Mouse (Mus musculus) testis, adult 2 months (tissue): ENCODE results near the gene Bbs12. TPM values are rescaled to one million over a fixed set of nuclear protein-coding genes. Genes with fewer than 3 reads are reported as not detected.

Experiments used
- H3K27ac ChIP-seq: fragments of 200-500 bp; 2 replicates; pipeline ENCODE4 v1.5.1; 2012; ENCODE audit warnings: low read depth, low read length; ENCODE audit not compliant: control insufficient read depth, insufficient read depth
- H3K27me3 ChIP-seq: fragments of 200-500 bp; 2 replicates; pipeline ENCODE4 v1.6.1; 2012; ENCODE audit warnings: mild to moderate bottlenecking, low read length, moderate library complexity; ENCODE audit not compliant: control insufficient read depth, insufficient read depth
- H3K36me3 ChIP-seq: fragments of 200-500 bp; 2 replicates; pipeline ENCODE4 v1.6.1; 2012; ENCODE audit warnings: mild to moderate bottlenecking, low read length; ENCODE audit not compliant: control insufficient read depth, insufficient read depth
- H3K4me1 ChIP-seq: fragments of 200-500 bp; 2 replicates; pipeline ENCODE4 v1.6.1; 2012; ENCODE audit warnings: low read length; ENCODE audit not compliant: control insufficient read depth, insufficient read depth
- H3K4me3 ChIP-seq: fragments of 200-500 bp; 2 replicates; pipeline ENCODE4 v1.5.1; 2012; ENCODE audit warnings: low read depth, mild to moderate bottlenecking, low read length, moderate library complexity, mixed read lengths; ENCODE audit not compliant: control insufficient read depth
- CTCF ChIP-seq: fragments of 200-500 bp; IDR thresholded peaks from 2 replicates; pipeline ENCODE4 v1.5.1; 2012; ENCODE audit warnings: low read depth, mild to moderate bottlenecking, inconsistent platforms, low read length, moderate library complexity; ENCODE audit not compliant: control insufficient read depth, insufficient read depth, insufficient replicate concordance
- POLR2A ChIP-seq: fragments of 200-500 bp; IDR thresholded peaks from 2 replicates; pipeline ENCODE4 v1.6.1; 2012; ENCODE audit warnings: low read depth, mild to moderate bottlenecking, inconsistent platforms, low read length, moderate library complexity; ENCODE audit not compliant: control insufficient read depth
- polyA plus RNA-seq: library from polyadenylated mRNA; depleted of rRNA; stranded (reverse); fragments of >200 nt; gene quantifications from 2 replicates; pipeline ENCODE4 v1.2.3, GENCODE M21; 2012

The Bbs12 gene
- polyA plus RNA-seq, 1 experiment: 2.4 TPM

DNA sequence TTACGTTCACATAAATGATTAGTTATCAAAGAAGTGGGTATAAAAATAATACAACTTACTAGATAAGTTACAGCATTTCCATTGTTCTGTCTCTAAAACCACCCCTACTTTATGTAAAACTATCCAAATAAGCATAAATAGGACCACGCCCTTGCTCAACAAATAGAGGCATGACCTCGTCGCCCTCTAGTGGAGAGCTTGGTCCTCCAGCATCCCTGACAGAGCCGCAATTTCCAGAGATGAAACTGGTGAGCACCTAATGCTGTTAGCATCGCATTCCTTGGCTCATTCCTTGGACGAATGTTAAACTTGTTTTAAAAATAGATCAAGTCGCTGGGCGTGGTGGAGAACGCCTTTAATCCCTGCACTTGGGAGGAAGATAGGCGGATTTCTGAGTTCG is 9.7 kb upstream of the Bbs12 start:
- no peak overlapping the region for H3K4me3 ChIP-seq
- TF ChIP-seq POLR2A (no peak), CTCF (peak; percentile 59; the same call in 1 of the 2 replicates)
- no peaks in the 10 kb centered on the region; the same call in 1 of the 2 replicates for H3K36me3 ChIP-seq
- no peaks in the 10 kb centered on the region for H3K4me1 ChIP-seq
- no peaks in the 10 kb centered on the region for H3K27me3 ChIP-seq
- no peak overlapping the region for H3K27ac ChIP-seq

DNA sequence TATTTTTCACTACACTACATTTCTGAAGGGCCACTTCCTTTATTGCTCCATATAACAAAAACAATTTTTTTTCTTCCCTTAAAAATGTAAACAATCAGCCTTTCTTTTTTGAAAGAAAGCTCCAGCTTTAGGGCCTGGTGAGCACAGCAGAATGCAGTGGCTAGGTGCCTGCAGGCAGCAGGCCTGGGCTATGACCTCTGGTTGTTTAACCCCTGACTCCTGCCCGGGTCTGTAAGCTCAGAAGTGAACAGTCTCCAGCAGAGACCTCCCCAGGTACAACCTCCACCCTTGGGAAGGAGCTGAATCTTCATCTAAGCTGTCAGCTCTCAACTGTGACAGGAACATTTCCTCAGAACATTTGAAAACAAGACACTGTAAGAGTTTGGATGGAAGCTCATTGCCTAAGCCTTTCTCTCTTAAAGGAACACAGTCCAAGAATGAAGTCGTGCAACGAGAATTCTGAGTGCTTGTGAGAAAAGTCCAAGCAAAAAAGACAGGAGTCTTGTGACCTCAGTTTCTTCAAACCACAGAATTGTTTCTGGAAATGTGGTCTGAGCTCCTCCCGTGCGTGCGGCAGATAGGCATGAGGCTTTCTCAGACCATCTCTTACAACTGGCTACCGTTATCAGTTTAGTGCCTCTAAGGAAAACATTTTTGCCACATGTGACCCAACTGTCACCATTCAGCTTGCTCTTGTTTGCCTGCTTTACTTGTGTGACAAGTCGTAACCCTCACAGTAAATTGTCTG is 8.8 kb upstream of the Bbs12 start:
- H3K4me1 ChIP-seq: no peaks in the 10 kb centered on the region
- no peaks in the 10 kb centered on the region; the same call in 1 of the 2 replicates for H3K36me3 ChIP-seq
- H3K27ac ChIP-seq: no peak overlapping the region
- TF ChIP-seq POLR2A (no peak), CTCF (no peak)
- no peak overlapping the region for H3K4me3 ChIP-seq
- H3K27me3 ChIP-seq: no peaks in the 10 kb centered on the region

DNA sequence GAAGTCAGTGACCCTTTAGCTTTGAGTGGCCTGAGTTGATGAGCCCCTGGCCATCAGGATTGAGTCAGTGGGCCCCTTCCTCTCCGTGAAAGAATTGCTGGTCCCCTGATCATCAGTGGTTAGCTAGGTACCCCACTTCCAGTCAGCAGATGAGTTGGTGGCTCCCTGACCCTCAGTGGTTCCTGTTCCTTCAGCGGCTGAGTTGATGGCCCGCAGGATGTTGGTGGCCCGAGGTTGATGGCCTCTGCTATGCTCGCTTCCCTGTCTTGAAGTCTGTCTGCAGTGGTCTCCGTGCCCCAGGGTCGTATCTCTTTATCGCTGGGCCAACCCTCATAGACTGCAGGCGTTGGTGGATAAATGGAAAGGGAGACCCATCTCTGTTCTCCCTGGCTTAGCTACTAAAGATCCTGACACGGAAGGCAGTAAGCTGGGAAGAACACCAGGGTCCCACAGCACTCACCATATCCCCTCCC is 421 bp upstream of the Bbs12 start:
- H3K27ac ChIP-seq: peak overlapping the region; percentile 56
- H3K36me3 ChIP-seq: no peaks in the 10 kb centered on the region
- no peaks in the 10 kb centered on the region for H3K27me3 ChIP-seq
- no peak for TF ChIP-seq POLR2A
- no peak for TF ChIP-seq CTCF
- H3K4me3 ChIP-seq: peak overlapping the region; percentile 83
- peaks cover 2% of the 10 kb centered on the region; the same call in 1 of the 2 replicates for H3K4me1 ChIP-seq

DNA sequence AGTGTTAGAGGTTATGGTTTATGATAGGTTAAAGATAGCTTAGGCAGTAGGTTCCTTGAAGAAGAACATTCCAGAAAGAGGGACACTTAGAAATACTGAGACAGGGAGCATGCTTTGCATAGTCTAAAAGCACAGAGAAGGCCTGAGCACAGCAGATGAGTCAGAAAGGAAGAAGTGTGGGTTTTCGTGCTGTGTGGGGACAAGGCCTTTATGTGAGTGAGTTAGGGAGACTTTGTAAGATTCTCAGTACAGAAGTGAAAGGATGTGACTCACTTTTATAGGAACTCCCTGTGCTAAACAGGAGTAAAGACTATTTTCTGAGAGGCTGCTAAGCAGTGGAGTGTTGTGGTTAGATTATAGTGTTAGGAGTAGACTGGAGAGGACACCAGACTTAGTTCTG is 1.0 kb downstream of the Bbs12 start:
- TF ChIP-seq CTCF: no peak
- TF ChIP-seq POLR2A: no peak
- Histone ChIP-seq H3K27ac (no peak overlapping the region), H3K27me3 (no peaks in the 10 kb centered on the region), H3K4me3 (no peak overlapping the region), H3K4me1 (peaks cover 2% of the 10 kb centered on the region; the same call in 1 of the 2 replicates), H3K36me3 (no peaks in the 10 kb centered on the region)

DNA sequence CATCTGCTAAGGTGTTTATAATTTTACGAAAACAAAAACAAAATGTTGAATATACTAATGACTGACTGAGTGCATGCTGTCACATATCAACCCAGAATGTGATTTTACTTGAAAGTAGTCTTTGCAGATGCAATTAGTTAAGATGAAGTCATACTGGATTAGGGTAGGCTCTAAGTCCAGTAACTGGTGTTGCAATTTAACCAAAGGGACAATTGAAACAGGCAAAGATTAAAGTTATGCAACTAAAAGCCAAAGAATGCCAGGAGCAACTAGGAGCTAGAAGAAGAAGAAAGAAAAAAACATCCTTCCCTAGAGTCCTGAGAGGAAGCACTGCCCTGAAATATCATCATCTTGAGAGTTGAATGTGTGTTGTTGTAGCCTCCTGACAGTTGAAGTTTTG is 3.9 kb downstream of the Bbs12 start:
- no peak overlapping the region for H3K4me3 ChIP-seq
- no peaks in the 10 kb centered on the region for H3K36me3 ChIP-seq
- H3K27ac ChIP-seq: no peak overlapping the region
- no peaks in the 10 kb centered on the region for H3K27me3 ChIP-seq
- TF ChIP-seq POLR2A (no peak), CTCF (no peak)
- peaks cover 2% of the 10 kb centered on the region; the same call in 1 of the 2 replicates for H3K4me1 ChIP-seq

DNA sequence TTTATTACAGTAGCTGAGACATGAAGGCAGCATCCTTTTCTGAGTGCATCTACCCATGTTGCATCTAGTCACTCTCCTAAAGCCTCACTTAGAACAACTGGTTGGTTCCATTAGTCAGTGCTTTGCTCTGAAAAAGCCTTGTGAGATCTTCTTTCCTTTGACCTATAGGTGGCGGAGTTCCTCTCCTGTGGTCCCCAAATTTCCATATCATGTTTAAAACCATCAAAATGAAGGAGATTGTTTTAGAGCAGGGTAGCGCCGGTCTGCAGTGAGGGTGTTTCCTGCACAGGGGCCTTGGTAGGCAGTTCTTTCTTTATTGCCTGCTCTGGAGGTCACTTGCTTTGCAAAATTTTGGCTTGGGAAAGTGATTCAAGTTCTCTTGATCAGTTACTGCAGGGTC is 12.0 kb downstream of the Bbs12 start:
- H3K4me3 ChIP-seq: no peak overlapping the region
- no peak for TF ChIP-seq CTCF
- TF ChIP-seq POLR2A: no peak

DNA sequence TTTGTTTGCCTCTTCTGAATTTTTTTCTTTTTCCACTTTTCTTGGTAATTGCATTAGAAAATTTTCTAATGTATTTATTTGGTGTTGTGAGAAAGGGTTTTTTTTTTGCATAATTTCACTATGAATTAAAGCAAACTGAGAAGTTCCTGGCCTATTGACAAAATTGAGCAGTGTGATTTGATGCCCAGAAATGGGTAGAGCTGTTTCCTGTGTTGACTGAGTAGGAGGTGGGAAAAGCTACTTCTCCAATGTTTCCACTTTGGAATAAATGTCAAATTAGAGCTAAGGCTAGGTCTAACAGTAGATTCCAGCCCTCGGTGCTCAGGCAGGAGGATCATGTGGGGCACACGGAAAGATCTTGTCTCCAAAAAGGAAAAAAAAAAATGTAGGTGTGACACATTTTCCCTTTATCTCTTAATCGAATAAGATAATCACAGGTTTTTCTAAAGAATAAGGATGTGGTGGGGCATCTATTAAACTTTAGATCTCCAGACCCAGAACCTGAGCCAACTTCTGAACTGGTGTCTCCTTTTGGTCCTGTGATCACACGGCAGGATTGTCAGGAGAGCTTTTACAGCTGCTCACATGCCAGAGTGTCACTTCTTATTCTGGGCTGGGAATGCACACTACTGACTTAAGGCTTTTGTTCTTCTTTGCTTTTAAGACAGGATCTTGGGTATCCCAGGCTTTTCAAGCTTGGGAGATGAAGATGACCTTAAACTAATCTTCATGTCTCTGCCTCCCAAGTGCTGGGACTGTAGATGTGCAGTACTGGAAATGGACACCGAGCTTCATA is 13.2 kb downstream of the Bbs12 start:
- no peaks in the 10 kb centered on the region for H3K36me3 ChIP-seq
- H3K4me3 ChIP-seq: no peak overlapping the region
- no peaks in the 10 kb centered on the region for H3K4me1 ChIP-seq
- H3K27me3 ChIP-seq: no peaks in the 10 kb centered on the region
- TF ChIP-seq POLR2A (no peak), CTCF (no peak)
- no peak overlapping the region for H3K27ac ChIP-seq

More for the DNA sequence above, 12.0 kb downstream of the Bbs12 start:
- no peak overlapping the region for H3K27ac ChIP-seq
- no peaks in the 10 kb centered on the region for H3K27me3 ChIP-seq
- no peaks in the 10 kb centered on the region for H3K4me1 ChIP-seq
- no peaks in the 10 kb centered on the region for H3K36me3 ChIP-seq

DNA sequence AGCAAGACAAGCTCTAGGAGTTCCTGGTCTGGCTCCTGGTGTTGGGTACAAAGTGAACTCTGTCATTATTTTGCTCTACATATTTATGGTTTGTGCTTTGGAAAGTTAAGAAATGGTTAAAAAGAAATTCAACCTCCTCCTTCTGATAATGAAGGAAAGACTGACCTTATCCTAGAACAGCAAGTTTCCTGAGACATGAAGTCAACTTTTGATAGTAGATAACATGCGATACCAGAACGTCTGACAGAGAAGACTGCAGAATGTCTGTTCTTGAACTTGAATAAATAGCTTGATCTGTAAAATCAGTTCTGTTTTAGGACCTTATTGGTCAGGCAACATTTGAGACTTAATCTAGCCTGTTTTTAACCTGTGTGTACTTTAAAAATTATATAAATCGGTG is 14.3 kb downstream of the Bbs12 start:
- Histone ChIP-seq H3K36me3 (no peaks in the 10 kb centered on the region), H3K27ac (no peak overlapping the region), H3K27me3 (no peaks in the 10 kb centered on the region), H3K4me3 (no peak overlapping the region), H3K4me1 (no peaks in the 10 kb centered on the region)
- TF ChIP-seq POLR2A: no peak
